Mouse (Mus musculus): ENCODE measurements around the gene Fbxl16.

DNA sequence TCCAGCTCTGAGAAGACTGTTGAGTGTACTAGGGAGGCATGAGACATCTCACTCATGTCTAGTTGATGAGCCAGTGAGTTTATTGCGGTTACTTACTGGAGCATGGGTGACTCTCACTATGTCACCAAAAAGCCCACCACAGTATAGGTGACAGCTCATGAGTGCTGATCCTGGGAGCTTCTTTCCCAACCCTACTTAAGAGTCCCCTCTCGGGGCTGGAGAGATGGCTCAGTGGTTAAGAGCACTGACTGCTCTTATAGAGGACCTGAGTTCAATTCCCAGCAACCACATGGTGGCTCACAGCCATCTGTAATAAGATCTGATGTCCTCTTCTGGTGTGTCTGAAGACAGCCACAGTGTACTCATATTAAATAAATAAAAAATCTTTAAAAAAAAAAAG is 61.1 kb downstream of the Fbxl16 start:
- TF ChIP-seq CTCF (IDR thresholded peaks at IDR 0.05; ENCODE audit: low read depth, low read length) = no peak
- TF ChIP-seq GATA1 (IDR thresholded peaks at IDR 0.05; ENCODE audit: borderline replicate concordance, low read length) = no peak
- no peak for TF ChIP-seq GATA2 (IDR thresholded peaks at IDR 0.05; ENCODE audit: borderline replicate concordance, low read depth, low read length)
- TF ChIP-seq TAL1 (conservative IDR thresholded peaks at IDR 0.05; ENCODE audit: low read depth, low read length) = no peak
- no peak for TF ChIP-seq POLR2AphosphoS5 (IDR thresholded peaks at IDR 0.05; ENCODE audit: insufficient replicate concordance, low read depth, low read length)
